Mouse (Mus musculus): Measurements from ENCODE around the gene Rai14. TPM values are rescaled to one million over a fixed set of nuclear protein-coding genes. Genes with fewer than 3 reads are reported as not detected.

Gene Rai14
- total RNA-seq, 2 experiments from 2014 or later, result 16.6 to 19.4 TPM

DNA sequence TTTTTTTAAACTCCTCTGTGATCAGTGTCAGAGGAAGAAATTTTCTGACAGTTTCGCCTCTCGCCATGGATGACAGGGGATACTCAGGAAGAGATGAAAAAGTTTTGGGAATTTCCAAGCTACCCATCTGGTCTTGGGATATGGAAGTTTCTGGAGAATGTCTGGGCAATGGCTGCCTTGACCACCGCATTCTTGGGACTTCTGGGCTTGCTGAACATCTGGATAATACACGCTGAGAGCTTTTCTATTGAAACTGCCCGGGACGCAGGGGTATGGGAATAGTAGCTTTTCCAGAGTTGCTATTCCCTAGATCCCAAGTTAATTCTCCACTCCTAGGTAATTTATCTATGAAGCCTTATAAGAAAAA lies 85.5 kb downstream of the Rai14 start:
- no peak for DNase-seq
- intact Hi-C loops (cut with DNase I), result no loop called here

DNA sequence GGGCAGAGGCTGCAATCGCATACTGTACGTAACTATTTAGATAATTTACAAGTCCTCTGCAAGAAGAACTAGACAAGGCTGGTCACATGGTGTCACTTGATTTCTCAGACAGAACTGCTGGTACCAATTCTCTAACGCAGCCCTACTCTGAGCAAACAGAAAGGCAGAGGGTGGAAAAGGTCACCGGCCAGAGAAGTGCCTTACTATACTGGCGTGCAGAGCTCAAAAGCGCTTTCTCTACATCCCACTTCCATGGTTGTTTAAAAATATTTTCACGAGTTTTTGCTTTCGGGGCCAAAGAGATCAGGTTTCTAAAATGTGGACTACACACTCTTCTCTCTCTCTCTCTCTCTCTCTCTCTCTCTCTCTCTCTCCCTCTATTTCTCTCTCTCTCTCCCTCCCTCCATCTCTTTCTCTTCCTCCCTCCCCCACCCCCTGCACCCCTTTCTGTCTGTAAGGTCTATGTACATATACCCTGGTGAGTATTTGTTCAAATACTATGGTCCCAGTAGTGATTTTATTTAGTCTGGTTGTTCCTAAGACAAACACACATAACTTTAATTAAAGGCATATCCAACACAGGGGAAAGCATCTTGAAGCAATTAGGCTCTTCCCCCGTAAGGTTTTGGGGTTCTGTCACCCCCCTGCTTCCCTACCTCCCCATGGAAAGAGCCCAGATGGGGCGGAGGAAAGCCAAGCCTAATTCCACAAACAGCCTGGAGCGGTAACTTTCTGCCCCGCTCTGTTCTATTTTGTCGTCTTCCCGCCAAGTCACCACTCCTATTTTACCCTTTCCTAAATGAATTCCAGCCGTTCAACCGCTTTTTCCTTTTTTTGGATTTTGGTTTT lies 86.1 kb downstream of the Rai14 start:
- DNase-seq, result no peak
- intact Hi-C loops (cut with DNase I), result no loop called here

DNA sequence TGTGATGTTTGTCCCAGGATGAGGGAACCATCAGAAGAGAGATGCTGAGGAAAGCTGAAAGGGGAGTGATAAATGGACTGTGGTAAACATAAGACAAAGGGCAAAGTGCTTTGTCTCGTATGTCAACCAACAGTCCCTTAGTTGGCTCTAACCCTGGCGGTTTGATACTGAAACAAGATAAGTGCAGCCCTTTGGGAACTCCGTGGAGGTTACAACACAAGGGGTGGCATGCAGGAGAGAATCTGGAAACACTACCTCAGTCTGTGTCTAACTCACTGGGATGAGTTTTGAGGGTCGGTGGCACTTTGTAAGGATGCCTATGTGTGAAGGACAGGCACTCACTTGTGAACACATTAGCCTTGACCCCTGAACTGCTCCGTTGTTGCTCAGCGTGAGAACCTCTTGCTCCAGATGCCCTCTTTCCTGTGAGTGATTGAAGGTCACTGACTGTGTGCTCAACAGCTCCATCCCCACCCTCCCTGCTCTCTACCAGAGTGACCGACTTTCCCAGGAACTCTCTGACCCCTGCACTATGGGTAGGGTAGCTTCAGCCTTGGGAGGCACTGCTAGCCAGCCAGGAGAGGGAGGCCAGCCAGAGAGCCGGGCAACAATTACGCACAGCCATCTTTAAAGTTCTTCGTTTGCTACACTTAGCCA lies 90.7 kb downstream of the Rai14 start:
- DNase-seq, result no peak
- intact Hi-C loops (cut with DNase I), result no loop called here

DNA sequence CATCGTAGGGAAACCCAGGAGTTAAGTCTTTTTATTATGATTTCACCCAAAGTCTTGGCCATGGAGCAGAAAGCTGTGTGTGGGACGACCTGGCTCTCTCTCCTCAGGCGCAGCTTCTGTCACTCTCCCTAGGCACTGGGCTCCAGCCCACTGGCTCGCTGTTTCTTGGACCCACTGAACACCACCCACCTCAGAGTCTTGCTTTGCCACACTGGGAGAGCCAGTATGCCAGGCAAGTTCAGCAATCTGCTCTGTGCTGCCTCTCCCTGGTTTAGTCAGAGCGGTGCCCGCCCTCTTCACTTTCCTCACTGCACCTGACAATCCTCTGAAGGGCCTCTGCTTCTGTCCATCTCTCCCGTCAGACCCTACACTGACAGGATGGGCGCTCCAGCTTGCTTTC lies 93.2 kb downstream of the Rai14 start:
- DNase-seq, result no peak
- intact Hi-C loops (cut with DNase I), result no loop called here

DNA sequence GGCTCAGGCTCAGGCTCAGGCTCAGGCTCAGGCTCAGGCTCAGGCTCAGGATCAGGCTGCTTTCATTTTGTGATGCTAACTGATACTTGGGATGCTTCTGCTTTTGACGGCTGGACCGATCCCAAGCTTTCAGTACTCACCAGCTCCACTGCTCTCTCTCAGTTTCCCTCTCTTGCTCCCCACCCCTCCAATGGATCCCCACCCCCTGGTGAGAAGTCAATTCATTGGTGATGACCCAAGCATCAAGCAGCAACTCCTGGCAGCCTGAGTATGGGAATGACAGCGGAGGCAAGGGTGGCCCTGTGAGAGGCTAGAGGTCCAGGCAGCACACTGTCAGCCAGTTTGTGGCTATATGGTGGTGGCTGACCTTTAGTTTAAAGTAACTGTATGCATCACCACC lies 94.7 kb downstream of the Rai14 start:
- intact Hi-C loops (cut with DNase I), result no loop called here

DNA sequence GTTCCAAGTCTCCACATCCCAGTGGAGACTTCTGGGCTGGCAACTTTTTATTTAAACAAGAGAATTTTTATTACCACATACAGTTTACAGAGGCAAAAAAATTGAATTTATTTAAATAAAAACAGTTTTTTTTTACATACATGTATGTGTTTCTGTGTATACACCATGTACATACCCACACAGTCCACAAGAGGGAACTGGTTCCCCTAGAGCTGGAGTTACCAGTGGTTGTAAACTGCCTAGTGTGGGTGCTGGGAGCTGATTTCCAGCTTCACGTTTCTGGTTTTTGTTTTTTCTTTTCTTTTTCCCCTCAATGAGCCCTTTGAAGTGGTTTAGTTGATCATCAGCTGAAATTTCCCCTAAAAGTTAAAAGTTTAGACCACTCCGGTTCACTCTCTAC lies 96.1 kb downstream of the Rai14 start:
- DNase-seq, result no peak
- intact Hi-C loops (cut with DNase I), result no loop called here

More for the DNA sequence above, 94.7 kb downstream of the Rai14 start:
- no peak for DNase-seq

DNA sequence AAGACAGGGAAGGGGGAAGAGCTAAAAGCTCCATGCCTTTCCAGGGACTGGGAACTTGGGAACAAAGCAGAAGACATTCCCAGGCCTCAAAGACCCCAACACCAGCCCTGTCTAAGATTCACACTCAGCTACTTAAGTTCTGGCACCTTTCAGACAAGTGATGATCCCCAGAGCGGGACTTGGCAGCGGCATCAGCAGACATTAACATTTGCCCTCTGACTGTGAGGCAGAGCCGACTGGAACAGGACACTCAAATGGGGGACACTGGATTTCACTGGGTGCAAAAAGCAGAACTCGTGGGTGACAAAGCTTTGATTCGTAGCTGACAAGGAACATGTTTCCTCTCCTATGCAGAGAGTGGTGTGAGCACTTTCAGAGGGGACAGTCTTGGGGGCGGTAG lies 98.4 kb downstream of the Rai14 start:
- intact Hi-C loops (cut with DNase I), result no loop called here
- no peak for DNase-seq

DNA sequence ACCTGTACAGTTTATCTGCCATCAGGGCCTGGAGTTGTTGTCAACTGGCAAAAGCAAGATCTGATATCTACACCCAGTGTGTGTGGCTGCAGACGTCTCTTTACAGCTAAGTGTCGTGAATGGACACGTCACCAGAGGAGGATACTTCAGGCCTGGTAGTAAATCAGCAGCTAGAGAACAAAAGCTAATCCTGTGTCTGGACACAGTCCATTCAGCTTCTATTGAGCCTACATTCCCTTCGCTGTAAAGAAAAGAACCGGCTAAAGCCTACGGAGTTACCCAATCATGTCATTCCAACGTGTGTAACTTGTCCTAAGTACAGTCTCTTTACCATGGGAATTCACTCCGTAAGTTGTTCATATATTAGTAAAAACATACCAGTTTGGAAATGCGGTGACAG lies 103.4 kb downstream of the Rai14 start:
- intact Hi-C loops (cut with DNase I), result no loop called here
- no peak for DNase-seq

DNA sequence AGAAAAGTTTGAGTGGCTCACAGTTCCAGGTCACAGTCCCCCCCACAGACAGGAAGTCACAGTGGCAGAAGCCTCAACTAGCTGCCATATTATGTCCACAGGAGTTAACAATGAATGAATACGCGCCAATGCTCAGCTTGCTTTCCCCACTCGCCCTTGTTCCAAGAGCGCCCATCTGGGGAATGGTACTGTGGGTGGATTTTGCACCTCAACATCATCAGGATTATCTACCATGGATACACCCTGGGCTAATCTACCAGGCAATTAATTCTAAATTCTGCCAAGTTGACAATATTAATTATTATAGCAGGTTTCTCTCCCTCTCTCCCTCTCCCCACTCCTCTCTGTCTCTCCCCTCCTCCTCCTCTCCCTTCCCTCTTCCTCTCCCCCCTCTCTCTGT lies 105.3 kb downstream of the Rai14 start:
- peak; percentile 4 for DNase-seq
- intact Hi-C loops (cut with DNase I), result no loop called here

DNA sequence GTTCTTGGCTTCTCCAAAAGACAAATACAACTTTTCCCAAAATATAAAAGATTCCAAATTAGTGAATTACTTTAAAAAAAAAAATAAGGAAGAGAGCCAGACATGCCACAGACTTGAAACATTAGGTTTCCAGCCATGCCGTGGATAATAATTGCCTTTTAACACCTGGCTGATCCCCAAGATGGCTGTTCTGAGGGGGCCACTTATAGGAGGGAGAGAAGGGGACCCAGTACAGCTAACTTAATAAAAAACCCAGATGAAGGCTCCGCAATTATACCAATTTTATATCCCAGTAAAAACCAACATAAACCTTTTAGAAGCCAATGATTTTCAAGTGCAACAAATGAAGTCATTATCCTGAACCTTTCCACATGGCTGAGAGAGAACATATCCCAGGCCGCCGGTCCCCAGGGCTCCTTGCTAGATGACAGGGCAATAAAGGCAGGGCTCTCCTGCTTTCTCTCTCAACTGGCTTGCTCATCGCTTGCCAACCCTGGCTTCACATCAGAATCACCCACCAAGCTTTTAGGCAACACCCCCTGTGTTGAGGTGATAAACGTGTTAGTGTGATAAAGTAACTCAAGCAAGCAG lies 105.8 kb downstream of the Rai14 start:
- DNase-seq, result no peak

DNA sequence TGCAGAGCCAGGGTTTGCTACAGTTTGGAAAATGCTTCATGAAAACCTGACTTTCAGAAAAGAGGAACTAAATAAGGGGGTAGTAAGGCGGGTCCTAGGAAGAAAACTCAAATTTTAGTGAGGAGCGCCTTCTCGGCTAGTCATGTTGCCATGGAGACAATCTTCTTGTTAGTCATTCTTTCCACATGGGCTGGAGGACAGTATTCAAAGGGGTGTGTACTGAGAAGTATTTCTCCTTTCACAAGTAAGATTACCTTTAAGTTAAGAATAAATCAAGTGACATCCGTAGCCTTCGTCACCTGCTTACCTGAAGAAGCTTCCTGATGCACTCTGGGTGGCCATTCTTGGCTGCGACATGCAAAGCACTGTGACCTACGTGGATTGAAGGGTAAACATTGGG lies 115.0 kb downstream of the Rai14 start:
- no peak for DNase-seq
- intact Hi-C loops (cut with DNase I), result no loop called here

More for the DNA sequence above, 105.8 kb downstream of the Rai14 start:
- intact Hi-C loops (cut with DNase I), result no loop called here

DNA sequence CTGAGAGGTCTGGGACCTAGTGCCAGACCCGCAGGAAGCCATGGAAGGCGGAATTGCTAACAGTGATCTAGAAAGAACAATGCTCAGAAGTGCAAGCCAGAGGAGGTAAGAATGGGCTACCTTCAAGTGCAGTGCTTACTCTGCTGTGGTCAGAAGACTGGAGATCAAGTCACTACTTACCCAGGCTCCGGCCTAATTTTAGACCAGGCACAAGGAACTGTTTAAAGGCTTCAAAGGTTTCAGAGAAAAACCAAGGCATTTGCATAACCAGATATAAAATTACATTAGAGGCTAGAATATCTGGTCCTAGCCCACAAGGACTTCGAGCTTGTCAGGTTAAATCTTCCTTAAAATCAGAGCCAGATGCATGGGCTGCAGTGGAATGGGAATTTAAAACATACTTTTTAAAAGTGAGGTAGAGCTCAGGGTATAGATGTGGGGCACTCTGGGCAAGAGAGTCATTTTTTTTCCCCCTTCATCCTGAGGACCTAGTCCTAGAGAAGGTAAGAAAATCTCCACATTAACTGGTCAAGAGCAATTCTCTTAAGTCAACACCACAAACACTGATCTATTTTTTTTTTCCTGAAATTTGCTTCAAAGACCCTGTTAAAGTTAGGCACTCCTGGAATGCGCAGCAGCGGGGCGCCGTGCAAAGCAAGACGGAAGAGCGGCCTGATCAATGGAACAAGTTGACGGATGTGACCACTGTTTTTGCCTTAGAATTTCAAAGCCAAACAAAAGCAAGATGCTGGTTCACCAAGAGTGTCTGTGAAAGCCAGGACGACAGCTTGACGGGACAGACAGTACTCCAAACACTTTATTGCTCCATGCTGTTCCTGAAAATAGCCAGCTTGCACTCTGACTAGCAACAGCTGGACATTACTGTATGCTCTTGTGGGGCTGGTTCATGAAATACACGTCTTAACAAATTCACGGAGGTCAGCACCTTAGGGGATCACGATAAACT lies 115.9 kb downstream of the Rai14 start:
- DNase-seq, result no peak
- intact Hi-C loops (cut with DNase I), result no loop called here

DNA sequence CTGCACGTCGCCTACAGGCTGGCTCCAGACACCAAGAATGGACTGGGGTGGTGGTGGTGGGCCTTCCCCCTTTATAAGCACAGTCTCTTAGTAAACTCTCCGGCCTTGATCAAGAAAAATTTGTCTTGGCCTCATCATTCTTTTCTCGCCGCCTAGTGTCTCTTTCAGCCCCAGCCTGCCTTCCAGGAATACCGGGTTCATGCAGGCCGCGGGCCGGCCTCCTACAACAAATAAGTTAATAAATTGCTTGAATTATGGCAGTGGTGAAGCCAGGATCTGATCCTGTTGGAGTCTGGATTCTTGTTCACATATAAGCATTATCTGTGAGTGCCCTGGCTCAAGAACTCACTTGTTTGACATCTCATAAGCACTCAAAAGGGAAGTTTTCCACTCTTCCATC lies 117.6 kb downstream of the Rai14 start:
- no peak for DNase-seq
- intact Hi-C loops (cut with DNase I), result no loop called here

DNA sequence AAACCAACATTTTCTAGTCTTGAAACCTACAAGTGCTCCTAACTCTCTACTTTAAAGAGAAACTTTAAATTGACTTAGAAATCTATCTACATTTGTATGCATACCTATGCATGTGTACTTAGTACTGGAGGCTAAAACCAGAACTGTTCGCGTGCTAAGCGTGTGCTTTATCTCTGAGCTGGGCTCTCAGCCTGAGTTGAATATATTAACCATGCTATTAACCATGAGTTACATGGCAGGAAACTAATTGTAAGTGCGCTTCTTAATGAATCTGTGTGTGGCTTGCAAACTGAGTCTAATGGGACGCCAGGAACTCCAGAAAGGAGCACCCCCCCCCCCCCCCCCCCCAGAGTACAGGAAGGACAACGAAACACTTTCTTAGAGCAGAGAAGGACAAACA lies 119.0 kb downstream of the Rai14 start:
- no peak for DNase-seq

DNA sequence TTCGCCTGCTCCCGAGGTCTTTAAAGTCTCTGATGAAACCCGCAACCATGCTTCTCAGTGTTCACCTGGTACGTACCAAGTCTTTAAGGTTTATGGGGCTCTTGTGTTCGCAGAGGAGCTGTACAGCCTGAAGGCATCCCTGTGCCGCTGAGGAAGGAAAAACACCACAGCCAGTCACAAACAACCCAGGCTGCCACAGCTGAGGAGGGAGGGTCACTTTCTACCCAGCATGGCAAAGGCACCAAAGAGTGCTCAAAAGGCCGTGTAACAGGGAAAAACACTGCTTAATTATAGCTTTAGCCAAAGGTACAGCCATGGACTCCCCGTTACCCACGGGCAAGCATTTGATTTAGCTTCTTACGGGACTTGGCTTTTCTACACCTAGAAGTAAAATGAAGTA lies 119.5 kb downstream of the Rai14 start:
- no peak for DNase-seq
- intact Hi-C loops (cut with DNase I), result no loop called here

More for the DNA sequence above, 119.0 kb downstream of the Rai14 start:
- intact Hi-C loops (cut with DNase I), result no loop called here

DNA sequence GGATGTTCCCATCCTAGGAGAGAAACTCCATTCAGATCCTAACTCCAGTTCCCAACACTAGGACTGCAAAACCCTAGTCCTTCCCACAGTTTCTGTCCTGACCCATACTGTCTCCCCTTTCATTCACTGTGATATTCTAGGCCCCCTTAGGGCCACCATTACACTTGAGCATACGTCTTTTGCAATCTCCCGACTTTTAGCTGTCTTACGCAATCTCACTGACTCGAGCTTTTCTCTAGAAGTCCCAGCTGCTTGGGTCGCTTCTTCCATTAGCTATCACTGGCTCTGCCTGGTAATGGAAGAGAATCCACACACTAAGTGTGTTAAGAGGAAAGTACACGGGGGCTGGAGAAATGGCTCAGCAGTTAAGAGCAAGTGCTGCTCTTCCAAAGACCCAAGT lies 121.3 kb downstream of the Rai14 start:
- intact Hi-C loops (cut with DNase I), result no loop called here
- no peak for DNase-seq

DNA sequence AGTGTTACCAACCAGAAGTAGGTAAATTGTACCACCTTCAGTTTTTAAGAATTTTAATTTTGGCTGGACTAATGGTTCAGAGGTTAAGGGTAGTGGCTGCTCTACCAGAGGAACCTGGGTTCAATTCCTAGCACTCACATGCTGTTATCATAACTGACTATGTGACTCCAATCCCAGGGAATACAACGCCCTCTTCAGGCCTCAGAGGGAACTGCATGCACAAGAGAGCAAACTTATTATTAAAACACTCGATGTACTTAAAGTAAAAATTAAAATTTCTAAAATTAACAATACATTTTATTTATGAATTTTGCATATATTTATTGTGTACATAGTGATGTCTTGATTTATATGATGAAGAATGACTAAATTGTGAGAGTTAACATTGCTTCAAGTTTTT lies 127.9 kb downstream of the Rai14 start:
- no peak for DNase-seq
- intact Hi-C loops (cut with DNase I), result no loop called here

DNA sequence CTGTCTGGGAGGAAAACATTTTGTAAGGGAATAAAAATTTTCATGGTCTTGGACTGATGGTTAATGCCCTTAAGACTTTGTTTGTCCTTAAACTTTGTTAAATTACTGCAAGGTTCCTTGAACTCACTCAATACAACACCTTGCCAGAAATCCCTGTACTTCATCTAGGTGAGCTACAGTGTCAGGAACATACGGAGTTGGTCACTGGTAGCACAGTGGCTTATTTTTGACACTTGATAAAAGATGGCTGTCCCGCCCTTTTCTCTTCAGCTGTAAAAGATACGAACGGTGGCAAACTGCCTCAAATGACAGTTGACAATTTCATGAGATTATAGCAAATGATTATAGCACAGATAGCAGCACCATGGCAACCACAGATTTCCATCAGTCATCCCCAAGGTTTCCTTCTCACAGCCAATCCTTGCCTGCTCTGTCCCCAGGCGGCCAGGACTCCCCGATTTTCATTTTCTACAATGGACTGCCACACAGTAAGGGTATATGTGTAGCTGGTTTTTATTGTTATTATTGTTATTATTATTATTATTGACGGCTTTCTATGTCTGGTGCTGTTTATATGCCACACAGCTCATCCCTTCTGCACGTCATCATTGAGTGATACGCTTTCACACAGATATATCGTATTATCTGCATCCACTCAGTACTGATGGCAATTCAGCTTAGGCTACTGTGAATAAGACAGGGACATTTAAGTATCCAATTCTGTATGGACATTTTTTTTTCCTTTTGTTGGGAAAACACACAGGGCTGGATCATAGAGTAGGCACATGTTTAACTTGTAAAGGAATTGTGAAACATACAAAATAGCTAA lies 129.9 kb downstream of the Rai14 start:
- no peak for DNase-seq
- intact Hi-C loops (cut with DNase I), result no loop called here

DNA sequence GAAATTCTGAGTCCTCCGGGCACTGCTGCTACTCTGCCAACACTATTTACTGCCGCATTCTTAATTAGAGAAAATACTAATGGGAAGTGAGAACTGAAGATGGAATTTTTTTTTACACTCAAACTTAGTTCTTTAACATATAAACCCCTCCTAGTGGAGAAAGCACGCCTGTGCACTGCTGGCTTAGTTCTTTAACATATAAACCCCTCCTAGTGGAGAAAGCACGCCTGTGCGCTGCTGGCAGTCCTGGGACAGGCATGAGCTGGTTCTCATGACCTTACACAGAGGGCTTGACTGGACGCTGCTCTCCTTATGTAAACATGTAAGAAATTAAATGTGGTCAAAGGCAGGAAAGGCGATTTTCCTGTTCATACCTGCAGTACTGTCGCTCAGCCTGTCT lies 131.0 kb downstream of the Rai14 start:
- peak; percentile 67 for DNase-seq
- intact Hi-C loops (cut with DNase I), result no loop called here

DNA sequence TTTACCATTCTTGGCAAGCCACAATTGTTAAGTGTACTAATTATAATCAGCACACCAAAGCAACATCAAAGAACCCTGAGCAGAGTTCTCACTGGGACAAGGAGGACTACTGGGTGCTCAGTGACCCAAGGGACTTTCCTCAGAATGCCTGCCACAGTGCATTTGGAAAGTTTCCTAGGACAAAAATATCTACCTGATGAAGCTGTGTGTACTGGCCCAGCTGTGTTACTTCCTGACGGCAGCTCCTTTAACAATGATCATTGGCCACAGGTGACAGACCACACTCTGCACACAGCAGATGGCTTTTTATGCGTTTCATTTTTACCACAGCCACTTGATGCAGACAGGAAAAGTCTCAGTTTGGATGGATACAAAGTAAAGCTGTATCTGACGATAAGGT lies 135.3 kb downstream of the Rai14 start:
- DNase-seq, result no peak
- intact Hi-C loops (cut with DNase I), result no loop called here

Measured in left cerebral cortex, postnatal 4 days (tissue).